Mouse (Mus musculus): ENCODE measurements at regions not wholly inside any gene's neighbourhood (a gene's known extent, or its start where the extent isn't known, plus 50 kb on each side); places are given as distances from the start of the nearest gene placed in this dataset.

- no peak for DNase-seq
Observed at GRCm38 (mm10) chr19:60032667-60033066, 89.2 kb upstream of the Rab11fip2 start.

DNA sequence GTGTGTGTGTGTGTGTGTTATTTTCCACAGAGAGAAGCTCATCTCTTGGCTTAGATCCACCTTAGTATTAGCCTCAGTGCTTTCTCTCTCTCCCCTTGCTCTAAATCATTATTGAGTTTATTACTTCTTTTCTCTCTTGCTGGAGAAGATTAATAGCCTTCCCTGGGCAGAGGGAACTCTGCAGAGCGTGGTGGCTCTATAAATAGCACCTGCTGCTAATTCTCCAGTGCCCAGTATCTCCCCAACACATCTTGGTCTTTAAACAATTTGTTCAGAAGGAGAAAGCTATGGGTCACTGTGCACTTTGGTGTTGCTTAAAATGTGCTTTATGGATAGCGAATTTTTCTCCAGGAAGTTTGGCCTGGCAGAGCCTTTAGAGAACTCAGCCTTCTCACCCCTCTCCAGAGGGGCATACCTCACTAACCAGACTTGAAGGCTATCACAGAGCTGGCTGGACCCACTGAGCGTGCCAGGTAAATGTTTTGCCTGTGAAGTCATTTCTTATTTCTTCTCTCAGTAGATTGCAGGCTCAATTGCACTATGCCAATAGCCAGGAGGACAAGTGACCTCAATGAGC is 86.8 kb upstream of the Rab11fip2 start:
- peak; percentile 20 to 40 for DNase-seq

GRCm38 (mm10) chr19:60029720-60030119 is 86.3 kb upstream of the Rab11fip2 start:
- peak in 1 of 2 experiments; percentile 12 for DNase-seq

- DNase-seq, result no peak
Observed at GRCm38 (mm10) chr19:60015614-60016300, 72.3 kb upstream of the Rab11fip2 start.

- DNase-seq, result no peak
Observed at GRCm38 (mm10) chr19:59995557-59995956, 52.1 kb upstream of the Rab11fip2 start.
